Mouse (Mus musculus) lung, postnatal 36 days (tissue): ENCODE data around the gene Car8.
"Not testable (repeated sequence)": the region's sequence is repeated elsewhere in the genome, so short reads cannot be mapped to it uniquely, and the experiment has no call there.

ENCODE experiments used
- DNase-seq: peaks from one replicate; pipeline ENCODE4 v3.0.0; 2022; ENCODE audit warnings: mixed read lengths

Gene Car8

GRCm38 (mm10) chr4:8201631-8202030, 37.2 kb downstream of the Car8 start:
- DNase-seq = no peak

DNA sequence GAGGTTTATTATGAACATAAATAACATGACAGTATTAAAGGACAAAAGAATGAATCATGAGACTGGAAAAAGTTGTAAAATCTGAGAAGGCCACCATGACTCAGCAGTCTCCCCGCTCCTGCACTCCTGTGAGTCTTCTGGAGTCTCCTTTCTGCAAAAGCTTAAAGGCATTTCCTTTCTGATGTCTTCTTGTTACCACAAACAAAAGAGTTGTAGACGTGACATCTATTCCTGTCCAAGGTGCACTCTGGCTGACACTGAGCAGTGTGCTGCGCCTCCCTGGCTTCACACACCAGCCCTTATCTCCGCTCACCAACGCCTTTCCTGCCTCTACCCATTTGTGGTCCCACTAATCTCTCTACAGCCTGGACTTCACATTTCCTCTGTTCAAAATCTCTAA, 38.8 kb downstream of the Car8 start:
- DNase-seq = peak; percentile 43

DNA sequence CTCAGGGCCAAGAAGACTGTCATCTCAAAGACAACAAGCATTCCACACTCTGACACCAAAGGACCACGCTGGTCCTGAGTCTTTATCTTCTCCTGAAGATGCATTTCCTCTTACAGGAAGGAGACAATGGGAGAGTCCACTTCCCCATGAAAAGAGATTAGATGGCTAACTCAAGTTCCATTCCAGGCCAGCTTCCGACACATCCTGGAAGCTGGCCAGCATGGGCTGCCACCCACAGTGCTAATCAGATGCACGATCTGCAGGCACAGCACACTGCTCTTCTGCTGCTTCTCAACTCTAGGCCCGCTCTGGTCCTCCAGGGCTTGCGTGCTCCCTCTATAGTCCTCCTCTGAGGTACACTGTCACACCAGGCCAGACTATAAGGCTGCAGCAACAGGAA, 40.8 kb downstream of the Car8 start:
- DNase-seq = peak; percentile 51

- peak; percentile 37 for DNase-seq
These were observed 48.4 kb downstream of the Car8 start for GRCm38 (mm10) chr4:8190441-8190840.

GRCm38 (mm10) chr4:8186921-8187687, 51.7 kb downstream of the Car8 start:
- no peak for DNase-seq

GRCm38 (mm10) chr4:8180576-8180975, 58.3 kb downstream of the Car8 start:
- no peak for DNase-seq

- no peak for DNase-seq
These were observed 84.1 kb downstream of the Car8 start for GRCm38 (mm10) chr4:8154589-8155198.

- DNase-seq = not testable (repeated sequence)
These were observed 84.9 kb downstream of the Car8 start for GRCm38 (mm10) chr4:8153926-8154325.

- DNase-seq = no peak
These were observed 101.4 kb downstream of the Car8 start for GRCm38 (mm10) chr4:8137403-8137802.

- peak; percentile 69 for DNase-seq
These were observed 106.8 kb downstream of the Car8 start for GRCm38 (mm10) chr4:8132024-8132423.

- peak; percentile 30 for DNase-seq
These were observed 125.3 kb downstream of the Car8 start for GRCm38 (mm10) chr4:8113558-8113957.

- no peak for DNase-seq
These were observed 127.0 kb downstream of the Car8 start for GRCm38 (mm10) chr4:8111891-8112290.

DNA sequence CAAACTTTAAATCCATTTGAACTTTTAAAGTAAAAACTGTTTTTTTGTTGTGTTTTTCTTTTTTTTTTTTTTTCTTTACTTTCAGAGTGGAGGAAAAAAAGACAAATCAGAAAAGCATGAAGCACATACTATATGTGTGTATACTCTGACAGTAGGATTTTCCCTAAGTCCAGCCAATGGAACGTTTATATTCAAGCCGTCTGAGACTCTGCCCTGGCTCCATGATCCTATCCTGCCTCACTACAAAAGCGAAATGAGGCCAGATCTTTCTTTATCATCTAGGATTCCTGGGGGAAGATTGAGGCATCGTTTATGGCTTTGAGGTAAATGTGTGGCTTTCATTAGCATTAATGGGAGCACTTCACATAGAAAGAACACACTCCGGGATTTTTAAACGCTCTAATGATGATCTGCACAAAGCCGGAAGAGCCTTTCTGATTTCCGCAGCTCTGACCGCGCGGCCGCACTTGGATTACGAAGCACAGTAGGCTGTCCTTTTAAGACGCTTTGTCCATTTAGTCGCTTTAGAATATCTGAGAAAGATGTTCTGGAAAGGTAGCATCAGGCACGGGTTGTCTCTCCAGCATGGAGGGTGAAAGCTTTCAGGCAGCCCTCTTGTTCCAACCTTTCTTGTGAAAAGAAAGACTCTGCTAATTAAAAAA, 128.8 kb downstream of the Car8 start:
- no peak for DNase-seq

DNA sequence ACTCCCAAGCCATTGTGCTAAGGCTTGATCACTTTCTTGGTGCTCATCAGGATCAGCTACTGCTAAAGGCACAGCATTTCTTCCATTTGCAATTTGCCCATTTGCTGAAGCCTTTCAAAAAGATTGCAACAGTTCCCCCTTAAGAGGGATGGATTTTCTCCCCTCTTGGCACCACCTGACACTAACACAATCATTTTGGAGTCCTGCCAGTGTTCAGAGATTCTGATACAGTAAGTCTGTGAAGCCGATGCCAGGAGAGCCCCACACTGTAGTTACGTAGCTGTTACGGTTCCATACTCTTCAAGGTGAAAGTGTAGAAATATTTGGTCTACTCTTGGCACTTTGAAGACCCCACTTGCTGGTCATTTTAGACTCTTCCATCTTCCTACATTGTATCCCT, 137.4 kb downstream of the Car8 start:
- no peak for DNase-seq

DNA sequence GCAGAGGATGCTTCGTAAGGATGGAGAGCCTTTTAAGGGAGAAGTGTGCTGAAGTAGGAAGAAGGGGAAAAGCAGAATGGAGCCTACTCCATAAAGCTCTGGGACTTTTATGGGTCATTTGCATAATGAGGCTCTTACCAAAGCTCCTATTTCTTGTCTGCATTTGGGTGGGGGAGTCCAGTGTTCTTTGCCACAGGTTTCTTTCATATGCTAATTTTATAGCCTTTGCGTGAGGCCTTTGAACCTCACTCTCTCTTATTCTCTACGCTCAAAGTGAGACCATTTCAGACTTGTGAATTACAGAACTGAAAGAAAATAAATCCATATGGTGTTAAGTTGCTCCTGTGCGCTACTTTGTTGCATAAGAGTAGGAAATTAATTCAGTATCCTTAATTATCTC, 140.8 kb downstream of the Car8 start:
- DNase-seq = no peak

- DNase-seq = no peak
These were observed 141.2 kb downstream of the Car8 start for GRCm38 (mm10) chr4:8097683-8098082.

DNA sequence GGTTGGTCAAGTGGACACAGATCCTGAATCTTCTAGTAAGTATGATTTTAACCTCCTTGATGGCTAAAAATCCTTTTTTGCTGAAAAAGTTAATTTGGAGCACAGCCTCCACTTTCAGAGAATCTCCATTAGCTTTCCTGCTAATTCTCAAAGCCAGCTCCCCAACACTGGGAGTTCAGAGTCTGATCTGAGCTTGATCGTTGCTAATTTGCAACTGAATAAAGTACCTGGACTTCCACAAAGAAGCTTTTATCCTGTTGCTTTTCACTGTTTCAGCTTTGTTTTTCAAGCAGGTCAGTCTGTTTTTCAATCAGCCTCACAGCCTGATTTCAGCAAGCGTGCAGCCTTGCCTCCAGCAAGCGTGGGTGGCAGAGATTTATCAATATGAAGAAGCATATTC, 145.3 kb downstream of the Car8 start:
- not testable (repeated sequence) for DNase-seq
